Mouse (Mus musculus) midbrain, embryonic 11.5 days (tissue): ENCODE results near the gene Slc7a4. TPM values are rescaled to one million over a fixed set of nuclear protein-coding genes. Genes with fewer than 3 reads are reported as not detected.
A peak's percentile ranks its signal among the peaks of the same experiment; 100 is the strongest.

Source experiments
- ATAC-seq: fragments of 200-750 bp; cut with Nextera tagmentation; 2 replicates; pipeline ENCODE4 v1.8.0; 2017; ENCODE audit warnings: moderate TSS enrichment, moderate library complexity; ENCODE audit not compliant: low FRiP score
- DNase-seq: peaks from one replicate; pipeline ENCODE4 v3.0.0; 2015; ENCODE audit warnings: low spot score; ENCODE audit errors: missing footprints
- H3K27ac ChIP-seq: fragments of 300-500 bp; sonication (generic); 2 replicates; pipeline ENCODE4 v1.5.1; 2014; ENCODE audit warnings: low read depth, low read length
- H3K27me3 ChIP-seq: fragments of 300-500 bp; sonication (generic); 2 replicates; pipeline ENCODE4 v1.6.1; 2014; ENCODE audit warnings: mild to moderate bottlenecking, low read length, moderate library complexity, mixed read lengths; ENCODE audit not compliant: control insufficient read depth, insufficient read depth
- H3K36me3 ChIP-seq: fragments of 300-500 bp; sonication (generic); 2 replicates; pipeline ENCODE4 v1.6.1; 2014; ENCODE audit warnings: mild to moderate bottlenecking, low read length, moderate library complexity, mixed read lengths; ENCODE audit not compliant: control insufficient read depth, insufficient read depth
- H3K4me1 ChIP-seq: fragments of 300-500 bp; sonication (generic); 2 replicates; pipeline ENCODE4 v1.6.1; 2014; ENCODE audit warnings: low read length; ENCODE audit not compliant: control insufficient read depth, insufficient read depth
- H3K4me2 ChIP-seq: fragments of 300-500 bp; sonication (generic); 2 replicates; pipeline ENCODE4 v1.6.1; 2014; ENCODE audit warnings: mild to moderate bottlenecking, moderate library complexity
- H3K4me3 ChIP-seq: fragments of 300-500 bp; sonication (generic); 2 replicates; pipeline ENCODE4 v1.5.1; 2014; ENCODE audit warnings: low read depth, low read length
- H3K9ac ChIP-seq: fragments of 300-500 bp; sonication (generic); 2 replicates; pipeline ENCODE4 v1.6.1; 2014; ENCODE audit warnings: low read length
- H3K9me3 ChIP-seq: fragments of 300-500 bp; sonication (generic); 2 replicates; pipeline ENCODE4 v1.6.1; 2016; ENCODE audit warnings: low read length; ENCODE audit not compliant: control insufficient read depth
- WGBS: fragments of 180-500 bp; shearing (Covaris S2); extraction: QIAGEN DNeasy Blood & Tissue Kit; methylation state at CpG from one replicate; pipeline ENCODE4 v1.1.7; 2014; 5-methylcytosine and 5-hydroxymethylcytosine counted together
- polyA plus RNA-seq: library from polyadenylated mRNA; unstranded; fragments of >200 nt; fragmentation: Nextera tagmentation; extraction: Ambion mirVana; gene quantifications from 2 replicates; pipeline ENCODE4 v1.2.1, GENCODE M21; 2014

Gene Slc7a4
- polyA plus RNA-seq, 1 experiment from 2014 or later = 2.0 TPM

GRCm38 (mm10) chr16:17532271-17532670 lies 50.7 kb downstream of the Slc7a4 start:
- Histone ChIP-seq H3K4me3 (no peak overlapping the region), H3K4me2 (no peak overlapping the region)

GRCm38 (mm10) chr16:17530640-17531288 lies 52.2 kb downstream of the Slc7a4 start, which contains the start of gene Thap7:
Gene Thap7, minus strand, starts transcription at chr16:17531136.
- Histone ChIP-seq H3K9ac (peak within 1 kb of the TSS; percentile 88), H3K9me3 (no peaks in the 10 kb centered on the region), H3K27me3 (no peaks in the 10 kb centered on the region), H3K4me3 (peak within 1 kb of the TSS; percentile 58), H3K4me1 (peaks cover 18% of the 10 kb centered on the region), H3K4me2 (peak within 1 kb of the TSS; percentile 93), H3K27ac (peak within 1 kb of the TSS; percentile 90), H3K36me3 (peaks cover 12% of the 10 kb centered on the region)
- WGBS = under 1% methylated on average over 67 of the region's 67 CpGs
- ATAC-seq = peak; percentile 96
- DNase-seq = peak; percentile 100

More at GRCm38 (mm10) chr16:17532271-17532670, 50.7 kb downstream of the Slc7a4 start:
- no peaks in the 10 kb centered on the region for H3K9me3 ChIP-seq
- WGBS = 65% methylated on average over 4 of the region's 4 CpGs
- peaks cover 18% of the 10 kb centered on the region for H3K4me1 ChIP-seq
- peaks cover 10% of the 10 kb centered on the region for H3K36me3 ChIP-seq
- H3K27ac ChIP-seq = no peak overlapping the region
- H3K9ac ChIP-seq = no peak overlapping the region
- DNase-seq (peak; percentile 73), ATAC-seq (no peak)
- H3K27me3 ChIP-seq = no peaks in the 10 kb centered on the region

GRCm38 (mm10) chr16:17529981-17530586 lies 52.9 kb downstream of the Slc7a4 start:
- peak overlapping the region; percentile 90 for H3K27ac ChIP-seq
- H3K4me2 ChIP-seq = peak overlapping the region; percentile 93
- peak; percentile 20; the same call in 1 of the 2 replicates for ATAC-seq
- H3K9me3 ChIP-seq = no peaks in the 10 kb centered on the region
- H3K9ac ChIP-seq = peak overlapping the region; percentile 88
- no peaks in the 10 kb centered on the region for H3K27me3 ChIP-seq
- peaks cover 18% of the 10 kb centered on the region for H3K36me3 ChIP-seq
- WGBS = 21% methylated on average over 17 of the region's 17 CpGs
- no peak for DNase-seq
- H3K4me3 ChIP-seq = peak overlapping the region; percentile 58
- peaks cover 18% of the 10 kb centered on the region for H3K4me1 ChIP-seq

- no peak for ATAC-seq
- WGBS = 89% methylated on average over 13 of the region's 13 CpGs
- no peak overlapping the region for H3K27ac ChIP-seq
- no peak overlapping the region for H3K4me2 ChIP-seq
- peaks cover 28% of the 10 kb centered on the region for H3K36me3 ChIP-seq
- H3K9ac ChIP-seq = no peak overlapping the region
- no peaks in the 10 kb centered on the region for H3K27me3 ChIP-seq
- no peak overlapping the region for H3K4me3 ChIP-seq
- DNase-seq = no peak
- H3K4me1 ChIP-seq = peaks cover 18% of the 10 kb centered on the region
- H3K9me3 ChIP-seq = no peaks in the 10 kb centered on the region
Measured at GRCm38 (mm10) chr16:17528276-17528675, 54.7 kb downstream of the Slc7a4 start.

- no peak for DNase-seq
Measured at GRCm38 (mm10) chr16:17527606-17528005, 55.4 kb downstream of the Slc7a4 start.

GRCm38 (mm10) chr16:17526223-17526622 lies 56.8 kb downstream of the Slc7a4 start:
- Histone ChIP-seq H3K9ac (no peak overlapping the region), H3K27me3 (no peaks in the 10 kb centered on the region), H3K4me3 (no peak overlapping the region), H3K36me3 (peaks cover 33% of the 10 kb centered on the region), H3K9me3 (no peaks in the 10 kb centered on the region), H3K4me1 (peaks cover 11% of the 10 kb centered on the region), H3K4me2 (no peak overlapping the region), H3K27ac (no peak overlapping the region)
- DNase-seq (no peak), ATAC-seq (no peak)
- WGBS = 90% methylated on average over 6 of the region's 6 CpGs

More at GRCm38 (mm10) chr16:17527606-17528005, 55.4 kb downstream of the Slc7a4 start:
- Histone ChIP-seq H3K4me3 (no peak overlapping the region), H3K9me3 (no peaks in the 10 kb centered on the region), H3K4me2 (no peak overlapping the region), H3K9ac (no peak overlapping the region), H3K4me1 (peaks cover 18% of the 10 kb centered on the region), H3K36me3 (peaks cover 30% of the 10 kb centered on the region), H3K27ac (no peak overlapping the region), H3K27me3 (no peaks in the 10 kb centered on the region)
- no peak for ATAC-seq

GRCm38 (mm10) chr16:17525524-17525923 lies 57.5 kb downstream of the Slc7a4 start:
- DNase-seq = no peak
- no peak overlapping the region for H3K27ac ChIP-seq
- H3K4me3 ChIP-seq = no peak overlapping the region
- no peak for ATAC-seq
- H3K27me3 ChIP-seq = no peaks in the 10 kb centered on the region
- H3K9ac ChIP-seq = no peak overlapping the region
- H3K4me1 ChIP-seq = peaks cover 11% of the 10 kb centered on the region
- H3K9me3 ChIP-seq = no peaks in the 10 kb centered on the region
- peaks cover 33% of the 10 kb centered on the region for H3K36me3 ChIP-seq
- H3K4me2 ChIP-seq = no peak overlapping the region
- WGBS = 89% methylated on average over 3 of the region's 3 CpGs

GRCm38 (mm10) chr16:17524156-17524555 lies 58.9 kb downstream of the Slc7a4 start:
- 87% methylated on average over 11 of the region's 11 CpGs for WGBS
- H3K27me3 ChIP-seq = no peaks in the 10 kb centered on the region
- ATAC-seq = no peak
- no peak overlapping the region for H3K9ac ChIP-seq
- H3K4me1 ChIP-seq = no peaks in the 10 kb centered on the region
- no peak overlapping the region for H3K4me2 ChIP-seq
- DNase-seq = no peak
- no peaks in the 10 kb centered on the region for H3K9me3 ChIP-seq
- H3K27ac ChIP-seq = no peak overlapping the region
- H3K4me3 ChIP-seq = no peak overlapping the region
- H3K36me3 ChIP-seq = peaks cover 38% of the 10 kb centered on the region
